Mouse (Mus musculus): ENCODE measurements at regions not wholly inside any gene's neighbourhood (a gene's known extent, or its start where the extent isn't known, plus 50 kb on each side); places are given as distances from the start of the nearest gene placed in this dataset.

- TF ChIP-seq CTCF (IDR thresholded peaks at IDR 0.05; ENCODE audit: control insufficient read depth, insufficient read depth, insufficient read length): no peak
- no peak for TF ChIP-seq MYOD1 (IDR thresholded peaks at IDR 0.05; ENCODE audit: control insufficient read depth, insufficient read length, low read depth)
- TF ChIP-seq USF1 (IDR thresholded peaks at IDR 0.05; ENCODE audit: low read depth): no peak
- TF ChIP-seq CEBPB (IDR thresholded peaks at IDR 0.05; ENCODE audit: low read depth): no peak
- no peak for TF ChIP-seq MAX (IDR thresholded peaks at IDR 0.05)
- no peak for TF ChIP-seq MYOG (IDR thresholded peaks at IDR 0.05; ENCODE audit: control insufficient read depth, extremely low read depth, insufficient read length)
- no peak for TF ChIP-seq FOSL1 (IDR thresholded peaks at IDR 0.05; ENCODE audit: insufficient read depth, low read length, poor library complexity, severe bottlenecking)
Observed at GRCm38 (mm10) chr4:45586310-45586709, 54.0 kb upstream of the Shb start.
